Mouse (Mus musculus) lung, adult 2 months (tissue): ENCODE data around the gene Bbof1. TPM values are rescaled to one million over a fixed set of nuclear protein-coding genes. Genes with fewer than 3 reads are reported as not detected.
A peak's percentile ranks its signal among the peaks of the same experiment; 100 is the strongest.

ENCODE experiments used
- DNase-seq: peaks from one replicate; pipeline ENCODE4 v3.0.0; 2022
- H3K4me1 ChIP-seq: fragments of 200-500 bp; 2 replicates; pipeline ENCODE4 v1.6.1; 2011; ENCODE audit warnings: low read length; ENCODE audit not compliant: control insufficient read depth, insufficient read depth
- H3K4me3 ChIP-seq: fragments of 200-500 bp; replicated peaks from 2 replicates; pipeline ENCODE3; 2011; ENCODE audit warnings: low read depth, mild to moderate bottlenecking, control low read depth, low read length; ENCODE audit errors: extremely low read depth
- CTCF ChIP-seq: fragments of 200-500 bp; IDR thresholded peaks from 2 replicates; pipeline ENCODE4 v1.5.1; 2011; ENCODE audit warnings: mild to moderate bottlenecking, low read length, control low read depth; ENCODE audit not compliant: insufficient read depth
- POLR2A ChIP-seq: fragments of 200-500 bp; IDR thresholded peaks from 2 replicates; pipeline ENCODE4 v1.6.1; 2011; ENCODE audit warnings: low read depth, mild to moderate bottlenecking, control low read depth, low read length, borderline replicate concordance; ENCODE audit errors: extremely low read depth
- WGBS: fragments of 180-500 bp; shearing (Covaris S2); methylation state at CpG from one replicate; pipeline ENCODE4 v1.1.7; 2018; 5-methylcytosine and 5-hydroxymethylcytosine counted together
- polyA plus RNA-seq: library from polyadenylated mRNA; depleted of rRNA; stranded (reverse); fragments of >200 nt; gene quantifications from 2 replicates; pipeline ENCODE4 v1.2.3, GENCODE M21; 2012

Bbof1 gene
- polyA plus RNA-seq, 1 experiment, result 0.73 TPM

DNA sequence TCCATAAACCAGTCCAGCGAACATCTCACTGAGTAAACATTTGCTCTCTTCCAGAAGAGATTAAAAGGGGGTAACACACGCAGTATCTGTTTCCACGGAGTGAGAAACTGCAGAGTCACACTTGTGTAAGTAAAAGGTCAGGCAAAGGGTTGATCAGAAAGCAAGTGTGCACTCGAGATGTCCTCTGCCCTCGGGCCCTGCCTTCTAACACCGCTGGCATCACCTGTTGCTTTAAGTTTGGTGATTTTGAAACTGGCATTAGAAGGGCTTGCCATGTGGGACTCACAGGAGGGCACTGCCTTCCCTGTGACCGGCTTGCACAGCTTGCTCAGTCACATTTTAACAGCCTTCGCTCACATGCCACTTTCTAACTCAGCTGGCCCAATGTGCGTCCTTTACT lies 9.2 kb upstream of the Bbof1 start:
- TF ChIP-seq POLR2A, result no peak
- no peak for TF ChIP-seq CTCF
- WGBS, result 67% methylated on average over 9 of the region's 9 CpGs
- no peaks in the 10 kb centered on the region for H3K4me1 ChIP-seq
- H3K4me3 ChIP-seq, result no peak overlapping the region
- DNase-seq, result no peak

DNA sequence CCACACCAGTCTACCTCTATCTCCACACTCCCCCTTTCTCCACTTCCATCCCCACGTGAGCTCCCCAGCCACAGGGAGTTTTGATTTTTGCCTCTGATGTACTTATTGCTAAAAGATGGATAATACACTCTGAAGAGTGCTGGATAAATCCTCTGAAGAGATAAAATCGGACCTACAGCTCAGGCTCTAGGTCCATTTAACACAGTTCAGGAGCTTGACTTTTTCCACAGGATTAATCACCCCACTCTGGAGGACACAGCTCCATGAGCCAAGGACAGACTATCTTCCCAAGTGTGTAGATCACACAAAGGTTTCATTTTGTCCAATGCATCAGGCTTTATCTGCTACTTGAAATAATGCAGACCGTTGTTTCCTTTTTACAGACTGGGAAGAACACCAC lies 8.8 kb upstream of the Bbof1 start:
- no peak for DNase-seq
- WGBS, result 81% methylated on average over 3 of the region's 3 CpGs
- Histone ChIP-seq H3K4me3 (no peak overlapping the region), H3K4me1 (no peaks in the 10 kb centered on the region)
- TF ChIP-seq CTCF (no peak), POLR2A (no peak)

DNA sequence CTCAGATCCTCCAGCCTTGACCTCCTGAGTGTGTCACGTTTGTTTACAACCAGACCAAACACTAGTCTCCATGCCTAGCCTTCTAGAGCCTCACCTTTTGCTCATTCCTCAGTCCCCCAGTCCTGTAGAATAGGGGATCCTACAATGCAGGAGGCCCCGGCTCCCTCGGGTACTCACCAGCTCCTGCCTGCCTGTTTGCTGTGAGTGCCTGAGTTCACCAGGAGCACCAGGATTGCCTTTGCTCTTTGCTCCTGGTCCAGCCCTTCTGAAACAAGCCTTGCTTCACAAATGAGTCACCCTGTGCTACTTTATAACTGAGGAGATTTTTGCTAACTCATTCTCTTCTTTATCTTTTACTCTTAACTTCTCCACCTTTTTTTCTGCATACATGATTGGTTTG lies 8.2 kb upstream of the Bbof1 start:
- DNase-seq, result no peak

DNA sequence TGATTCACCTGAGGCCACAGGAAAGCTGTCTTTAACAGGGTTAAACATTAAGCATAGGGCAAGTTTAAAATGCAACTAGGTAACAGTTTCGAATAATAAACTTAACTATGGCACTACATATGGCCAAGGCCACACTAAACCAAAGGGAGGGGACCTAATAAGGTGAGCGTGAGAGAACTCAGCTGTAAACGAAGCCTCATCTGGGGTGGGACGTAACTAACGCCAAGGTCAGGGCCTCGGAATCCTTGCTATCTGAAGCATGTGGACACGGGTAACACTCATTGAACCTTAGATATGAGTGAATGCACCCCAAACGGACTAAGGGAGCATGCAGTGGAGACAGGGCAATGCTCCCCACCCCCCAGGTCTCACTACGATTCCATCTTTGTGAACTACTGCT lies 5.9 kb upstream of the Bbof1 start:
- no peak for DNase-seq
- WGBS, result 73% methylated on average over 9 of the region's 9 CpGs
- Histone ChIP-seq H3K4me1 (peaks cover 2% of the 10 kb centered on the region), H3K4me3 (no peak overlapping the region)
- TF ChIP-seq POLR2A (no peak), CTCF (no peak)

More for the DNA sequence above, 8.2 kb upstream of the Bbof1 start:
- no peaks in the 10 kb centered on the region for H3K4me1 ChIP-seq
- no peak overlapping the region for H3K4me3 ChIP-seq
- no peak for TF ChIP-seq POLR2A
- TF ChIP-seq CTCF, result no peak
- 48% methylated on average over 3 of the region's 3 CpGs for WGBS

DNA sequence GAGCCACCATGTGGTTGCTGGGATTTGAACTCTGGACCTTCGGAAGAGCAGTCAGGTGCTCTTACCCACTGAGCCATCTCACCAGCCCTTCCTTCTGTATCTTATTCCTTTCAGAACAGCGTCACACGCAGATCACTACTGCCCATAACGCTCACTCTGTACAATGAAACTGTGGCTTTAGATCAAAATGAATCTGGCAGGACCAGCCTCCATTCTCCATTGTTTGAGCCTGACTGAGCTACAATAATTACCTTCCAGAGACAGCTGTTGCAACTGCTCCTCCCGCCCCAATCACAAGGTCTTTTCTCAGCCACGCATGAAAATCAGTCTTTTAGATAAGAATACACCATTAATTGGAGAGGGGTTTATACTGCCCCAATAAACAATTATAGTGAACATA lies 4.3 kb upstream of the Bbof1 start:
- H3K4me3 ChIP-seq, result no peak overlapping the region
- DNase-seq, result no peak
- 91% methylated on average over 6 of the region's 6 CpGs for WGBS
- TF ChIP-seq POLR2A (no peak), CTCF (no peak)
- peaks cover 5% of the 10 kb centered on the region for H3K4me1 ChIP-seq

GRCm38 (mm10) chr12:84407259-84407658 lies 1.6 kb upstream of the Bbof1 start:
- 63% methylated on average over 4 of the region's 4 CpGs for WGBS
- no peak overlapping the region for H3K4me3 ChIP-seq
- peaks cover 5% of the 10 kb centered on the region for H3K4me1 ChIP-seq
- no peak for TF ChIP-seq POLR2A
- DNase-seq, result no peak

- WGBS, result 1% methylated on average over 48 of the region's 52 CpGs
- no peak for TF ChIP-seq CTCF
- TF ChIP-seq POLR2A, result no peak
- DNase-seq, result peak; percentile 33
- H3K4me1 ChIP-seq, result peaks cover 5% of the 10 kb centered on the region
- peak overlapping the region; percentile 74 for H3K4me3 ChIP-seq
These were observed 725 bp upstream of the Bbof1 start for GRCm38 (mm10) chr12:84407874-84408818.

GRCm38 (mm10) chr12:84416834-84417604 lies 8.1 kb downstream of the Bbof1 start, which contains the start of gene Rnf113a2:
Gene Rnf113a2, plus strand, starts transcription at chr12:84417196.
- H3K4me3 ChIP-seq, result peak within 1 kb of the TSS; percentile 66
- no peaks in the 10 kb centered on the region for H3K4me1 ChIP-seq
- WGBS, result 3% methylated on average over 50 of the region's 50 CpGs
- TF ChIP-seq CTCF (no peak), POLR2A (peak; percentile 86; the same call in 1 of the 2 replicates)
- DNase-seq, result peak; percentile 84

DNA sequence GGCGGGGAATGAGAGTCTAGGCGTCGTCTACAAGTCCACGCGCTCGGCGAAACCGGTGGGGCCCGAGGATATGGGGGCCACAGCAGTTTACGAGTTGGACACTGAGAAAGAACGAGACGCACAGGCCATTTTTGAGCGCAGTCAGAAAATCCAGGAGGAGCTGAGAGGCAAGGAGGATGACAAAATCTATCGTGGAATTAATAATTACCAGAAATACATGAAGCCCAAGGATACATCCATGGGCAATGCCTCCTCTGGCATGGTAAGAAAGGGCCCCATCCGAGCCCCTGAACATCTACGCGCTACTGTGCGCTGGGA lies 8.7 kb downstream of the Bbof1 start:
- DNase-seq, result no peak
- TF ChIP-seq CTCF, result no peak
- TF ChIP-seq POLR2A, result no peak
- WGBS, result 33% methylated on average over 18 of the region's 18 CpGs
- no peaks in the 10 kb centered on the region for H3K4me1 ChIP-seq
- peak overlapping the region; percentile 66 for H3K4me3 ChIP-seq
